In the genomic region with DNA sequence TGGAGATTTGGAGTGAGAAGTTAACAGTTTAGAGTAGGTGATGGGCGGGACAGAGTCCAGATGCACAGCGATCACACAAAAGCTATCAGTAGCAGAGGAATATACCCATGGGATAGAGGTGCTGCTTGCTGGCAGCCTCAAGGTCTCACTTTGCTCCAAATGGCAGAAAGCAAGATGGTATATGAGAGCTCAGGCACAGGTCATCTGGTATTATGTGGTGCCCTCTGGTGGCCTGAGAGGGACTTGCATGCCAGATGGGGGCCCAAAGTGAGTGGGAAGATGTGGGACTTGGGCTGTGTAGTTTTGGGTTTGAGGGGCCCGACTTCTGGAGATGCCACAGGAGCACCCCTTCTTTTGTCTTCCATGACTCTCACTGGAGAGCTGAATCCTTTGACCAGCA, we compare ENCODE assay signal across 7 mouse cellular contexts.
DNase-seq lines count a peak whose midpoint lies in the region; ATAC-seq and TF ChIP-seq lines count a peak whose summit lies in the region.

No protein-coding gene starts in this region.

- peak; percentile 90 for TF ChIP-seq CTCF in ES-Bruce4 (IDR thresholded peaks at IDR 0.05; ENCODE audit: low read depth, low read length)

- TF ChIP-seq EP300 in ES-Bruce4 (IDR thresholded peaks at IDR 0.05; ENCODE audit: insufficient read depth, low read depth, low read length), result no peak

- no peaks in the 10 kb centered on the region for H3K27me3 ChIP-seq in ES-Bruce4 (ENCODE audit: control insufficient read depth, insufficient read depth, low read length, poor library complexity, severe bottlenecking)

- no peak overlapping the region for H3K27ac ChIP-seq in ES-Bruce4 (ENCODE audit: insufficient read depth, low read length)

- H3K36me3 ChIP-seq in ES-Bruce4 (ENCODE audit: control insufficient read depth, insufficient read depth, low read length, poor library complexity, severe bottlenecking), result no peaks in the 10 kb centered on the region

- no peak overlapping the region for H3K4me3 ChIP-seq in ES-Bruce4 (ENCODE audit: low read depth, low read length)

- DNase-seq in adipocyte (ENCODE audit: low spot score), result peak; percentile 74
- DNase-seq in kidney, postnatal 36 days, result peak; percentile 24 to 66
- peak; percentile 57 for DNase-seq in lung, postnatal 10 days
- peak; percentile 29 to 30 for DNase-seq in right cerebral cortex, postnatal 36 days (ENCODE audit: low spot score in 2 of 2)

- H3K9me3 ChIP-seq in ES-Bruce4 (replicated peaks; ENCODE audit: control insufficient read depth, insufficient read depth, low read length, poor library complexity, severe bottlenecking), result no peaks in the 10 kb centered on the region

- ATAC-seq in common myeloid progenitor, adult 5-6 weeks (replicated peaks; ENCODE audit: low read depth, poor library complexity, severe bottlenecking), result peak; percentile 82
- ATAC-seq in granulocyte monocyte progenitor cell, adult 5-6 weeks (replicated peaks; ENCODE audit: poor library complexity, severe bottlenecking), result peak; percentile 74

- H3K9ac ChIP-seq in ES-Bruce4 (ENCODE audit: low read depth, poor library complexity, severe bottlenecking), result no peak overlapping the region

- no peak for TF ChIP-seq POLR2A in ES-Bruce4 (IDR thresholded peaks at IDR 0.05; ENCODE audit: insufficient read depth, low read length)

- no peaks in the 10 kb centered on the region for H3K4me1 ChIP-seq in ES-Bruce4 (ENCODE audit: control insufficient read depth, insufficient read depth, low read length)
